Mouse (Mus musculus): Measurements from ENCODE around the gene Rack1. TPM values are rescaled to one million over a fixed set of nuclear protein-coding genes. Genes with fewer than 3 reads are reported as not detected.

The Rack1 gene
- polyA plus RNA-seq, 1 experiment, result 3,051 TPM

GRCm38 (mm10) chr11:48779450-48779849 is 20.7 kb upstream of the Rack1 start:
- Histone ChIP-seq H3K27me3 (ENCODE audit: control insufficient read depth, insufficient read depth, insufficient read length) (no peaks in the 10 kb centered on the region), H3K79me3 (ENCODE audit: low read depth) (no peaks in the 10 kb centered on the region), H3K79me2 (ENCODE audit: control insufficient read depth, insufficient read depth) (no peaks in the 10 kb centered on the region), H3K4me3 (ENCODE audit: insufficient read depth, poor library complexity, severe bottlenecking) (no peak overlapping the region), H3ac (ENCODE audit: control insufficient read depth, insufficient read length, low read depth) (no peak overlapping the region), H3K36me3 (ENCODE audit: control insufficient read depth, insufficient read depth) (no peaks in the 10 kb centered on the region)
- TF ChIP-seq MYOD1 (IDR thresholded peaks at IDR 0.05; ENCODE audit: control insufficient read depth, insufficient read length, low read depth) (no peak), CEBPB (IDR thresholded peaks at IDR 0.05; ENCODE audit: low read depth) (no peak), MAX (IDR thresholded peaks at IDR 0.05) (no peak), MYOG (IDR thresholded peaks at IDR 0.05; ENCODE audit: control insufficient read depth, extremely low read depth, insufficient read length) (no peak), CTCF (IDR thresholded peaks at IDR 0.05; ENCODE audit: control insufficient read depth, insufficient read depth, insufficient read length) (no peak)

- H3K36me3 ChIP-seq (ENCODE audit: control insufficient read depth, insufficient read depth), result no peaks in the 10 kb centered on the region
- H3K79me2 ChIP-seq (ENCODE audit: control insufficient read depth, insufficient read depth), result no peaks in the 10 kb centered on the region
- H3ac ChIP-seq (ENCODE audit: control insufficient read depth, insufficient read length, low read depth), result no peak overlapping the region
- H3K4me3 ChIP-seq (ENCODE audit: insufficient read depth, poor library complexity, severe bottlenecking), result no peak overlapping the region
- H3K79me3 ChIP-seq (ENCODE audit: low read depth), result no peaks in the 10 kb centered on the region
- no peaks in the 10 kb centered on the region for H3K27me3 ChIP-seq (ENCODE audit: control insufficient read depth, insufficient read depth, insufficient read length)
- TF ChIP-seq FOSL1 (IDR thresholded peaks at IDR 0.05; ENCODE audit: insufficient read depth, low read length, poor library complexity, severe bottlenecking) (no peak), CTCF (IDR thresholded peaks at IDR 0.05; ENCODE audit: control insufficient read depth, insufficient read depth, insufficient read length) (no peak), MYOD1 (IDR thresholded peaks at IDR 0.05; ENCODE audit: control insufficient read depth, insufficient read length, low read depth) (no peak), USF1 (IDR thresholded peaks at IDR 0.05; ENCODE audit: low read depth) (no peak), MAX (IDR thresholded peaks at IDR 0.05) (no peak), CEBPB (IDR thresholded peaks at IDR 0.05; ENCODE audit: low read depth) (no peak), MYOG (IDR thresholded peaks at IDR 0.05; ENCODE audit: control insufficient read depth, extremely low read depth, insufficient read length) (no peak)
Measured at GRCm38 (mm10) chr11:48782243-48782642, 17.9 kb upstream of the Rack1 start.

GRCm38 (mm10) chr11:48787455-48788211 is 12.5 kb upstream of the Rack1 start:
- TF ChIP-seq FOSL1 (IDR thresholded peaks at IDR 0.05; ENCODE audit: insufficient read depth, low read length, poor library complexity, severe bottlenecking) (no peak), CTCF (IDR thresholded peaks at IDR 0.05; ENCODE audit: control insufficient read depth, insufficient read depth, insufficient read length) (no peak), MYOD1 (IDR thresholded peaks at IDR 0.05; ENCODE audit: control insufficient read depth, insufficient read length, low read depth) (no peak), USF1 (IDR thresholded peaks at IDR 0.05; ENCODE audit: low read depth) (no peak), MYOG (IDR thresholded peaks at IDR 0.05; ENCODE audit: control insufficient read depth, extremely low read depth, insufficient read length) (no peak), CEBPB (IDR thresholded peaks at IDR 0.05; ENCODE audit: low read depth) (no peak), MAX (IDR thresholded peaks at IDR 0.05) (no peak)
- Histone ChIP-seq H3ac (ENCODE audit: control insufficient read depth, insufficient read length, low read depth) (no peak overlapping the region), H3K79me2 (ENCODE audit: control insufficient read depth, insufficient read depth) (no peaks in the 10 kb centered on the region), H3K79me3 (ENCODE audit: low read depth) (no peaks in the 10 kb centered on the region), H3K36me3 (ENCODE audit: control insufficient read depth, insufficient read depth) (no peaks in the 10 kb centered on the region), H3K4me3 (ENCODE audit: insufficient read depth, poor library complexity, severe bottlenecking) (no peak overlapping the region), H3K27me3 (ENCODE audit: control insufficient read depth, insufficient read depth, insufficient read length) (no peaks in the 10 kb centered on the region)

- Histone ChIP-seq H3K36me3 (ENCODE audit: control insufficient read depth, insufficient read depth) (no peaks in the 10 kb centered on the region), H3K79me3 (ENCODE audit: low read depth) (no peaks in the 10 kb centered on the region), H3ac (ENCODE audit: control insufficient read depth, insufficient read length, low read depth) (no peak overlapping the region), H3K27me3 (ENCODE audit: control insufficient read depth, insufficient read depth, insufficient read length) (no peaks in the 10 kb centered on the region), H3K79me2 (ENCODE audit: control insufficient read depth, insufficient read depth) (no peaks in the 10 kb centered on the region), H3K4me3 (ENCODE audit: insufficient read depth, poor library complexity, severe bottlenecking) (no peak overlapping the region)
- peak; percentile 51 for TF ChIP-seq CTCF (IDR thresholded peaks at IDR 0.05; ENCODE audit: control insufficient read depth, insufficient read depth, insufficient read length)
- TF ChIP-seq MYOD1 (IDR thresholded peaks at IDR 0.05; ENCODE audit: control insufficient read depth, insufficient read length, low read depth), result no peak
Measured at GRCm38 (mm10) chr11:48788311-48789089, 11.6 kb upstream of the Rack1 start.

GRCm38 (mm10) chr11:48789215-48789614 is 10.9 kb upstream of the Rack1 start:
- H3K79me2 ChIP-seq (ENCODE audit: control insufficient read depth, insufficient read depth), result no peaks in the 10 kb centered on the region
- no peaks in the 10 kb centered on the region for H3K36me3 ChIP-seq (ENCODE audit: control insufficient read depth, insufficient read depth)
- H3ac ChIP-seq (ENCODE audit: control insufficient read depth, insufficient read length, low read depth), result no peak overlapping the region
- H3K27me3 ChIP-seq (ENCODE audit: control insufficient read depth, insufficient read depth, insufficient read length), result no peaks in the 10 kb centered on the region
- H3K4me3 ChIP-seq (ENCODE audit: insufficient read depth, poor library complexity, severe bottlenecking), result no peak overlapping the region
- TF ChIP-seq MYOD1 (IDR thresholded peaks at IDR 0.05; ENCODE audit: control insufficient read depth, insufficient read length, low read depth) (no peak), CEBPB (IDR thresholded peaks at IDR 0.05; ENCODE audit: low read depth) (no peak), MYOG (IDR thresholded peaks at IDR 0.05; ENCODE audit: control insufficient read depth, extremely low read depth, insufficient read length) (no peak), MAX (IDR thresholded peaks at IDR 0.05) (no peak), USF1 (IDR thresholded peaks at IDR 0.05; ENCODE audit: low read depth) (no peak), FOSL1 (IDR thresholded peaks at IDR 0.05; ENCODE audit: insufficient read depth, low read length, poor library complexity, severe bottlenecking) (no peak), CTCF (IDR thresholded peaks at IDR 0.05; ENCODE audit: control insufficient read depth, insufficient read depth, insufficient read length) (no peak)
- no peaks in the 10 kb centered on the region for H3K79me3 ChIP-seq (ENCODE audit: low read depth)
